Mouse (Mus musculus): ENCODE results near the gene Cox8b. TPM values are rescaled to one million over a fixed set of nuclear protein-coding genes. Genes with fewer than 3 reads are reported as not detected.
A peak's percentile ranks its signal among the peaks of the same experiment; 100 is the strongest.

Cox8b gene
- polyA plus RNA-seq, 1 experiment from 2014 or later = 92.1 TPM

GRCm38 (mm10) chr7:140942341-140942740 is 42.1 kb upstream of the Cox8b start:
- H3K4me3 ChIP-seq (ENCODE audit: low read depth, low read length) = peak overlapping the region; percentile 56
- no peaks in the 10 kb centered on the region for H3K27me3 ChIP-seq (replicated peaks; ENCODE audit: control insufficient read depth, insufficient read depth, low read length)
- H3K36me3 ChIP-seq (ENCODE audit: control insufficient read depth, insufficient read depth, low read length) = peaks cover 26% of the 10 kb centered on the region
- H3K27ac ChIP-seq (replicated peaks; ENCODE audit: low read depth, low read length) = peak overlapping the region; percentile 97
- ATAC-seq (ENCODE audit: low read depth) (no peak), DNase-seq (ENCODE audit: low spot score) (no peak)
- peak overlapping the region; percentile 83 for H3K9ac ChIP-seq (ENCODE audit: low read depth, low read length)
- WGBS = 50% methylated on average over 9 of the region's 9 CpGs
- peaks cover 19% of the 10 kb centered on the region for H3K4me1 ChIP-seq (ENCODE audit: control insufficient read depth, insufficient read depth, low read length)
- no peaks in the 10 kb centered on the region for H3K9me3 ChIP-seq (ENCODE audit: control insufficient read depth, low read length)
- peak overlapping the region; percentile 78 for H3K4me2 ChIP-seq (ENCODE audit: low read depth, low read length)

- ATAC-seq (ENCODE audit: low read depth) = peak; percentile 90
- WGBS = 2% methylated on average over 33 of the region's 33 CpGs
- H3K9me3 ChIP-seq (ENCODE audit: control insufficient read depth, low read length) = no peaks in the 10 kb centered on the region
- H3K9ac ChIP-seq (ENCODE audit: low read depth, low read length) = peak within 1 kb of the TSS; percentile 83
- peak within 1 kb of the TSS; percentile 97 for H3K27ac ChIP-seq (replicated peaks; ENCODE audit: low read depth, low read length)
- peak; percentile 94 for DNase-seq (ENCODE audit: low spot score)
- H3K36me3 ChIP-seq (ENCODE audit: control insufficient read depth, insufficient read depth, low read length) = peaks cover 17% of the 10 kb centered on the region
- peak within 1 kb of the TSS; percentile 78 for H3K4me2 ChIP-seq (ENCODE audit: low read depth, low read length)
- no peaks in the 10 kb centered on the region for H3K27me3 ChIP-seq (replicated peaks; ENCODE audit: control insufficient read depth, insufficient read depth, low read length)
- H3K4me1 ChIP-seq (ENCODE audit: control insufficient read depth, insufficient read depth, low read length) = peaks cover 19% of the 10 kb centered on the region
- H3K4me3 ChIP-seq (ENCODE audit: low read depth, low read length) = peak within 1 kb of the TSS; percentile 56
Observed at GRCm38 (mm10) chr7:140941222-140942051, 41.2 kb upstream of the Cox8b start, which contains the start of gene Pgghg. Pgghg (plus strand) TSS chr7:140941391.

- H3K27me3 ChIP-seq (replicated peaks; ENCODE audit: control insufficient read depth, insufficient read depth, low read length) = no peaks in the 10 kb centered on the region
- 6% methylated on average over 8 of the region's 8 CpGs for WGBS
- peaks cover 19% of the 10 kb centered on the region for H3K4me1 ChIP-seq (ENCODE audit: control insufficient read depth, insufficient read depth, low read length)
- H3K27ac ChIP-seq (replicated peaks; ENCODE audit: low read depth, low read length) = peak overlapping the region; percentile 85
- no peak overlapping the region for H3K9ac ChIP-seq (ENCODE audit: low read depth, low read length)
- H3K4me2 ChIP-seq (ENCODE audit: low read depth, low read length) = peak overlapping the region; percentile 43
- H3K36me3 ChIP-seq (ENCODE audit: control insufficient read depth, insufficient read depth, low read length) = no peaks in the 10 kb centered on the region; the same call in 1 of the 2 replicates
- H3K9me3 ChIP-seq (ENCODE audit: control insufficient read depth, low read length) = no peaks in the 10 kb centered on the region
- ATAC-seq (ENCODE audit: low read depth) (peak; percentile 43; the same call in 1 of the 2 replicates), DNase-seq (ENCODE audit: low spot score) (peak; percentile 90)
- H3K4me3 ChIP-seq (ENCODE audit: low read depth, low read length) = no peak overlapping the region
Observed at GRCm38 (mm10) chr7:140939669-140940171, 39.5 kb upstream of the Cox8b start.

GRCm38 (mm10) chr7:140938896-140939295 is 38.6 kb upstream of the Cox8b start:
- H3K4me3 ChIP-seq (ENCODE audit: low read depth, low read length) = no peak overlapping the region
- 0 out of 2 replicates have a peak overlapping the region, but pooled peaks have one; percentile 43 for H3K4me2 ChIP-seq (ENCODE audit: low read depth, low read length)
- H3K27me3 ChIP-seq (replicated peaks; ENCODE audit: control insufficient read depth, insufficient read depth, low read length) = no peaks in the 10 kb centered on the region
- peaks cover 19% of the 10 kb centered on the region for H3K4me1 ChIP-seq (ENCODE audit: control insufficient read depth, insufficient read depth, low read length)
- no peaks in the 10 kb centered on the region for H3K36me3 ChIP-seq (ENCODE audit: control insufficient read depth, insufficient read depth, low read length)
- ATAC-seq (ENCODE audit: low read depth) (no peak), DNase-seq (ENCODE audit: low spot score) (no peak)
- H3K27ac ChIP-seq (replicated peaks; ENCODE audit: low read depth, low read length) = 0 out of 2 replicates have a peak overlapping the region, but pooled peaks have one; percentile 85
- 20% methylated on average over 2 of the region's 2 CpGs for WGBS
- no peaks in the 10 kb centered on the region for H3K9me3 ChIP-seq (ENCODE audit: control insufficient read depth, low read length)
- no peak overlapping the region for H3K9ac ChIP-seq (ENCODE audit: low read depth, low read length)

- Histone ChIP-seq H3K27me3 (replicated peaks; ENCODE audit: control insufficient read depth, insufficient read depth, low read length) (no peaks in the 10 kb centered on the region), H3K36me3 (ENCODE audit: control insufficient read depth, insufficient read depth, low read length) (no peaks in the 10 kb centered on the region), H3K4me3 (ENCODE audit: low read depth, low read length) (no peak overlapping the region), H3K4me2 (ENCODE audit: low read depth, low read length) (no peak overlapping the region), H3K4me1 (ENCODE audit: control insufficient read depth, insufficient read depth, low read length) (peaks cover 19% of the 10 kb centered on the region), H3K27ac (replicated peaks; ENCODE audit: low read depth, low read length) (no peak overlapping the region), H3K9me3 (ENCODE audit: control insufficient read depth, low read length) (no peaks in the 10 kb centered on the region), H3K9ac (ENCODE audit: low read depth, low read length) (no peak overlapping the region)
- DNase-seq (ENCODE audit: low spot score) = no peak
- WGBS = 53% methylated on average over 3 of the region's 3 CpGs
- ATAC-seq (ENCODE audit: low read depth) = no peak
Observed at GRCm38 (mm10) chr7:140938436-140938835, 38.2 kb upstream of the Cox8b start.

- H3K4me3 ChIP-seq (ENCODE audit: low read depth, low read length) = no peak overlapping the region
- peaks cover 7% of the 10 kb centered on the region for H3K4me1 ChIP-seq (ENCODE audit: control insufficient read depth, insufficient read depth, low read length)
- no peak overlapping the region for H3K9ac ChIP-seq (ENCODE audit: low read depth, low read length)
- 77% methylated on average over 6 of the region's 6 CpGs for WGBS
- H3K9me3 ChIP-seq (ENCODE audit: control insufficient read depth, low read length) = no peaks in the 10 kb centered on the region
- H3K36me3 ChIP-seq (ENCODE audit: control insufficient read depth, insufficient read depth, low read length) = no peaks in the 10 kb centered on the region
- ATAC-seq (ENCODE audit: low read depth) = no peak
- no peak overlapping the region for H3K4me2 ChIP-seq (ENCODE audit: low read depth, low read length)
- no peak for DNase-seq (ENCODE audit: low spot score)
- H3K27me3 ChIP-seq (replicated peaks; ENCODE audit: control insufficient read depth, insufficient read depth, low read length) = peaks cover 31% of the 10 kb centered on the region
- H3K27ac ChIP-seq (replicated peaks; ENCODE audit: low read depth, low read length) = no peak overlapping the region
Observed at GRCm38 (mm10) chr7:140927181-140927580, 26.9 kb upstream of the Cox8b start.

GRCm38 (mm10) chr7:140923070-140923775 is 23.0 kb upstream of the Cox8b start:
- no peaks in the 10 kb centered on the region for H3K36me3 ChIP-seq (ENCODE audit: control insufficient read depth, insufficient read depth, low read length)
- ATAC-seq (ENCODE audit: low read depth) (no peak), DNase-seq (ENCODE audit: low spot score) (no peak)
- H3K9ac ChIP-seq (ENCODE audit: low read depth, low read length) = no peak overlapping the region
- WGBS = 16% methylated on average over 30 of the region's 30 CpGs
- H3K4me3 ChIP-seq (ENCODE audit: low read depth, low read length) = peak overlapping the region; percentile 39
- H3K4me1 ChIP-seq (ENCODE audit: control insufficient read depth, insufficient read depth, low read length) = peaks cover 9% of the 10 kb centered on the region
- H3K27ac ChIP-seq (replicated peaks; ENCODE audit: low read depth, low read length) = no peak overlapping the region
- H3K27me3 ChIP-seq (replicated peaks; ENCODE audit: control insufficient read depth, insufficient read depth, low read length) = peaks cover 63% of the 10 kb centered on the region
- H3K9me3 ChIP-seq (ENCODE audit: control insufficient read depth, low read length) = no peaks in the 10 kb centered on the region
- peak overlapping the region; percentile 74 for H3K4me2 ChIP-seq (ENCODE audit: low read depth, low read length)

- WGBS = 1% methylated on average over 44 of the region's 49 CpGs
- DNase-seq (ENCODE audit: low spot score) (no peak), ATAC-seq (ENCODE audit: low read depth) (0 out of 2 replicates have a peak, but pooled peaks have one; percentile 41)
- Histone ChIP-seq H3K27me3 (replicated peaks; ENCODE audit: control insufficient read depth, insufficient read depth, low read length) (peaks cover 63% of the 10 kb centered on the region), H3K4me3 (ENCODE audit: low read depth, low read length) (peak overlapping the region; percentile 39), H3K9ac (ENCODE audit: low read depth, low read length) (0 out of 2 replicates have a peak overlapping the region, but pooled peaks have one; percentile 8), H3K9me3 (ENCODE audit: control insufficient read depth, low read length) (no peaks in the 10 kb centered on the region), H3K4me2 (ENCODE audit: low read depth, low read length) (peak overlapping the region; percentile 74), H3K36me3 (ENCODE audit: control insufficient read depth, insufficient read depth, low read length) (no peaks in the 10 kb centered on the region), H3K4me1 (ENCODE audit: control insufficient read depth, insufficient read depth, low read length) (peaks cover 9% of the 10 kb centered on the region), H3K27ac (replicated peaks; ENCODE audit: low read depth, low read length) (no peak overlapping the region)
Observed at GRCm38 (mm10) chr7:140922398-140923069, 22.3 kb upstream of the Cox8b start.

All from embryonic facial prominence, embryonic 14.5 days (tissue).